Mouse (Mus musculus) forebrain, embryonic 12.5 days (tissue): ENCODE results near the gene Mapkapk3. TPM values are rescaled to one million over a fixed set of nuclear protein-coding genes. Genes with fewer than 3 reads are reported as not detected.

ENCODE experiments used
- ATAC-seq: fragments of 200-750 bp; cut with Nextera tagmentation; 2 replicates; pipeline ENCODE4 v1.8.0; 2017; ENCODE audit warnings: moderate TSS enrichment; ENCODE audit not compliant: low FRiP score
- H3K27ac ChIP-seq: fragments of 300-500 bp; sonication (generic); 2 replicates; pipeline ENCODE4 v1.5.1; 2016; ENCODE audit warnings: mild to moderate bottlenecking
- H3K27me3 ChIP-seq: fragments of 300-500 bp; sonication (generic); 2 replicates; pipeline ENCODE4 v1.6.1; 2016; ENCODE audit warnings: mild to moderate bottlenecking
- H3K36me3 ChIP-seq: fragments of 300-500 bp; sonication (generic); replicated peaks from 2 replicates; pipeline ENCODE4 v1.6.1; 2016; ENCODE audit warnings: mild to moderate bottlenecking
- H3K4me1 ChIP-seq: fragments of 300-500 bp; sonication (generic); 2 replicates; pipeline ENCODE4 v1.6.1; 2016
- H3K4me2 ChIP-seq: fragments of 300-500 bp; sonication (generic); 2 replicates; pipeline ENCODE4 v1.6.1; 2016; ENCODE audit warnings: mild to moderate bottlenecking, moderate library complexity
- H3K4me3 ChIP-seq: fragments of 300-500 bp; sonication (generic); replicated peaks from 2 replicates; pipeline ENCODE4 v1.5.1; 2016; ENCODE audit warnings: mild to moderate bottlenecking
- H3K9ac ChIP-seq: fragments of 300-500 bp; sonication (generic); 2 replicates; pipeline ENCODE4 v1.6.1; 2016; ENCODE audit warnings: mild to moderate bottlenecking
- H3K9me3 ChIP-seq: fragments of 300-500 bp; sonication (generic); 2 replicates; pipeline ENCODE4 v1.6.1; 2016
- WGBS: fragments of 180-500 bp; shearing (Covaris S2); methylation state at CpG from one replicate; pipeline ENCODE4 v1.1.7; 2016; 5-methylcytosine and 5-hydroxymethylcytosine counted together
- polyA plus RNA-seq: library from polyadenylated mRNA; unstranded; fragments of >200 nt; fragmentation: Nextera tagmentation; extraction: Ambion mirVana; gene quantifications from 2 replicates; pipeline ENCODE4 v1.2.1, GENCODE M21; 2016

Mapkapk3 gene
- polyA plus RNA-seq, 1 experiment from 2014 or later = 3.7 TPM

DNA sequence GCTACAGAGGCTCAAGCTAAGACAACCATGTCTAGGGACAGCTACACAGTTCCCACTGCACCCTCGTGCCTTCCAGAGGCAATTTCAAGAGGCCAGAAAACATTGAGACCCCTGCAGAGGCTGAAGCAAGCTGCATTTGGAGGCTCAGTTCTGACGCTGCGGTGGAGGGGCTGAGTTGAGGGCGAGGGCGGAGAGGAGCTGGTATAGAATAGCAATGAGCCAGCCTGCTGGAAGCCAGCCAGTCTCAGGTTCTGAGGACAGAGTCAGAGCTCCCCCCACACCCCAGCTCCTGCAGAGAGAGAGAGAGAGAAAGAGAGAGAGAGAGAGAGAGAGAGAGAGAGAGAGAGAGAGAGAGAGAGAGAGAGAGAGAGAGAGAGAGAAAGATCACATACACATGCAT lies 37.5 kb downstream of the Mapkapk3 start:
- 0 out of 2 replicates have a peak, but pooled peaks cover 3% of the 10 kb centered on the region for H3K27me3 ChIP-seq
- peaks cover 32% of the 10 kb centered on the region for H3K4me1 ChIP-seq
- peak; percentile 78 for ATAC-seq
- no peaks in the 10 kb centered on the region for H3K36me3 ChIP-seq
- no peaks in the 10 kb centered on the region for H3K9me3 ChIP-seq
- peak overlapping the region; percentile 74; the same call in 1 of the 2 replicates for H3K27ac ChIP-seq
- WGBS = 14% methylated on average over 5 of the region's 5 CpGs
- peak overlapping the region; percentile 38; the same call in 1 of the 2 replicates for H3K9ac ChIP-seq
- no peak overlapping the region for H3K4me3 ChIP-seq
- peak overlapping the region; percentile 32 for H3K4me2 ChIP-seq

DNA sequence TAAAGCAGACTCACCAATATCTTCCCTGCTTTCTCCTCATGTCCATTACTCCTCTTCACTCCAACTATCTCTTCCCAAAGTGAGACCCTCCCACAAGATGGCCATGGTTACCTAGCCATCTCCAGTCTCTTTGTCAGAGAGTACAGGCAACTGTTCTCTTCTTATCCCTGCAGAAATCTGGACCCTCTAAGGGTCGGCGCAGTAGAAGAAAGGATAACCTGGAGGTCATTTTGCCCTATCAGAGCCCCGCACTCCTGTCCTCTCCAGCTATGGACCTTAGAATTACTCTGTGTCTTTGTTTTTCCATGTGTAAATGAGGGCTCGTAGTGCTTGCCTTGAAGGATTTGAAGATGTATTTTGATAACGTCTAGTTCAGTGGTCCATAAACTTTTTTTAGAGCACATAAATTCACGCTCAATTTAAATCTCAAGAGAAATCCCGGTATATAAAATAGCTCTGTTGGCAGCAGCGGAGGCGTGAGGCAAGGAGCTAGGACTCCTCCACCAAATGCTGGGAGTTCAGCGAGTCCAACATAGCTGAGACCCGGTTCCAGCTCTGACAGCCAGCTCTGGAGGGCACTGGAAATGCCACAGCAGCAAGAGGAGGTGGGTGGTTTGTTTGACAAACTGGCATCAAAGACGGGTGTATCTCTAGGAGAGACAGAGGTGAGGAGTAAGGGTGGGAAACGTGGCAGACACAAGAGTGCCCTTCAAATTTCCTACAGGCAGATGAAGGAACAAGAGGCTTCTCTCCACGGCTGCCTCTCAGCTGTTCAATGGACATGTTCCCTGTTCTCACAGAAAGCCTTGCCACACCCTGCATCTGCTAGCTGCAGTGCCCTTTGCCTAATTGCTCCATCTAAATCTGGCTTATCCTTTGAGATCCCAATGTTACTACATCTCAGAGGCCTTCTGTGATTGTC lies 39.0 kb downstream of the Mapkapk3 start:
- H3K4me3 ChIP-seq = no peak overlapping the region
- H3K9me3 ChIP-seq = no peaks in the 10 kb centered on the region
- 85% methylated on average over 14 of the region's 14 CpGs for WGBS
- ATAC-seq = no peak
- no peak overlapping the region for H3K9ac ChIP-seq
- no peaks in the 10 kb centered on the region for H3K36me3 ChIP-seq
- peaks cover 25% of the 10 kb centered on the region for H3K4me1 ChIP-seq
- H3K4me2 ChIP-seq = no peak overlapping the region
- 0 out of 2 replicates have a peak, but pooled peaks cover 3% of the 10 kb centered on the region for H3K27me3 ChIP-seq
- H3K27ac ChIP-seq = no peak overlapping the region

DNA sequence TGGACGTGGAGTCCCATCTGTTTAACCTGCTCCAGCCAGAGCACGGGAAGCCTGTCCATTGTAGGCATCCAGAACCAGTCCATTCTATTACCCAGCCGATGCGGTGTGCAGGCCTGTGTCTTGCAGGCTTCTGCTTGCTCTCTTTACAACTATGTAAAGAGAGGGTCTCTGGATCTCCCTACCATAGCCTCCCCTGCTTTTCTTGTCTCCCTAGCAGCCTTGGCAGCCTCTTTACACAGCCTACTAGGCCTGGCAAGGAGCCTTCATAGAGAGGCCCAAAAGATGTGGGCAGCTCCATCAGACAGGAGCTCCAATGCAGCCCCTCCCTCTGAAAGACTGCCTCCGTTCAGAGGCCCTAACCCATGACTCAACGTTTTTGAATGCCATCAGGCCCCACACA lies 40.5 kb downstream of the Mapkapk3 start:
- WGBS = 79% methylated on average over 6 of the region's 6 CpGs
- H3K27ac ChIP-seq = no peak overlapping the region
- no peak overlapping the region for H3K9ac ChIP-seq
- no peak for ATAC-seq
- no peak overlapping the region for H3K4me3 ChIP-seq
- H3K36me3 ChIP-seq = no peaks in the 10 kb centered on the region
- no peaks in the 10 kb centered on the region for H3K9me3 ChIP-seq
- H3K4me1 ChIP-seq = peaks cover 13% of the 10 kb centered on the region
- H3K4me2 ChIP-seq = no peak overlapping the region
- H3K27me3 ChIP-seq = 0 out of 2 replicates have a peak, but pooled peaks cover 3% of the 10 kb centered on the region

DNA sequence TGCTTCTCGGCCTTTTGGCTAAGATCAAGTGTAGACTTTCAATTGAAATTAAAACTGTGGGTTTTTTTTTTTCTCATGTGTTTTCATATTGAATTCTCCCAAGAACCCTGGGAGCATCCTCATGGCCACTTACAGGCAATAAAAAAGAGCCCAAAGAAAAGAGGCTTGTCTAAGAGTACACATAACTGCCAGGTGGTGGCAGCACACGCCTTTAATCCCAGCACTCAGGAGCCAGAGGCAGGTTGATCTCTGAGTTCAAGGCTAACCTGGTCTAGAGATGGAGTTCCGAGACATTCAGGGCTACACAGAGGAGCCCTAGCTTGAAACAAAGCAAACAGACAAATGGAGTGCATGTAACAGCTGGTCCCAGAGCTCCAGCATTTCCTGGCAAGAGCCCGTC lies 43.5 kb downstream of the Mapkapk3 start:
- no peak for ATAC-seq
- no peak overlapping the region for H3K4me3 ChIP-seq
- H3K4me1 ChIP-seq = no peaks in the 10 kb centered on the region
- H3K9me3 ChIP-seq = no peaks in the 10 kb centered on the region
- 73% methylated on average over 4 of the region's 4 CpGs for WGBS
- H3K36me3 ChIP-seq = no peaks in the 10 kb centered on the region
- no peak overlapping the region for H3K9ac ChIP-seq
- H3K27ac ChIP-seq = no peak overlapping the region
- H3K27me3 ChIP-seq = 0 out of 2 replicates have a peak, but pooled peaks cover 3% of the 10 kb centered on the region
- H3K4me2 ChIP-seq = no peak overlapping the region

DNA sequence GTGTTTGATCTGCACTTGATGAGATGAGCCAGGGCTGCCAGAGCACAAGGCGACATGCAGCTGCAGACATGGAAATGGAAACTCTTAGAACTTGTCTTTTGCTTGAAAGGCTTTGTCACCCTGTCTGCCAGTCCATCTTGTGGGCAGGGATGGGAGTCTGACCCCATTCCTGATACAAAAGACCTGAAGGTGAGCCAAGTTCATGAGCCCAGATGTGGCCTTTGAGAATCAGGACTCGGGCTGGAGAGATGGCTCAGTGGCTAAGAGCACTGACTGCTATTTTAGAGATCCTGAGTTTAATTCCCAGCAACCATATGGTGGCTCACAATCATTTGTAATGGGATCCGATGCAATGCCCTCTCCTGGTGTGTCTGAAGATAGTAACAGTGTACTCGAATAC lies 44.4 kb downstream of the Mapkapk3 start:
- Histone ChIP-seq H3K9ac (no peak overlapping the region), H3K9me3 (no peaks in the 10 kb centered on the region), H3K27me3 (0 out of 2 replicates have a peak, but pooled peaks cover 3% of the 10 kb centered on the region), H3K27ac (no peak overlapping the region), H3K36me3 (no peaks in the 10 kb centered on the region), H3K4me2 (no peak overlapping the region), H3K4me3 (no peak overlapping the region), H3K4me1 (no peaks in the 10 kb centered on the region)
- 92% methylated on average over 4 of the region's 4 CpGs for WGBS
- ATAC-seq = no peak

DNA sequence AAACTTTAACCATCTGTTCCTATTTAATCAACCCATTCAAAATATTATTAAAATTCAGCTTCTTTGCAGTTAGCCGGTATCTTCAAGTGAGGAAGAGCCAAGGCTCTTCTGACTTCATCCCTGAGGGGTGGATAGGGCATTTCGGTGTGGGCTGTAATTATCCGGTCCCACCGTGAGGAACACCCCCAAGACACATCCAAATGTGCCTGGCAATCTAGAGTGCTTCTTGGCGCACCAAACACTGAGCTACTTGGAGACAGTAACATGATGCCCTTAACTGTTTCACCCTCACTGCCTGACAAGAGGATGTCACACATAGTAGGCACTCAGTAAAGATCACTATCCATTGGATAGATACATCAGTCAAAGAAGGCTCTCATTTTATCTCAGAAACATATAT lies 53.5 kb downstream of the Mapkapk3 start:
- Histone ChIP-seq H3K9ac (no peak overlapping the region), H3K27ac (no peak overlapping the region), H3K27me3 (peaks cover 67% of the 10 kb centered on the region), H3K4me2 (no peak overlapping the region), H3K4me3 (no peak overlapping the region), H3K4me1 (0 out of 2 replicates have a peak, but pooled peaks cover 5% of the 10 kb centered on the region), H3K9me3 (no peaks in the 10 kb centered on the region), H3K36me3 (no peaks in the 10 kb centered on the region)
- 81% methylated on average over 5 of the region's 5 CpGs for WGBS
- ATAC-seq = no peak

DNA sequence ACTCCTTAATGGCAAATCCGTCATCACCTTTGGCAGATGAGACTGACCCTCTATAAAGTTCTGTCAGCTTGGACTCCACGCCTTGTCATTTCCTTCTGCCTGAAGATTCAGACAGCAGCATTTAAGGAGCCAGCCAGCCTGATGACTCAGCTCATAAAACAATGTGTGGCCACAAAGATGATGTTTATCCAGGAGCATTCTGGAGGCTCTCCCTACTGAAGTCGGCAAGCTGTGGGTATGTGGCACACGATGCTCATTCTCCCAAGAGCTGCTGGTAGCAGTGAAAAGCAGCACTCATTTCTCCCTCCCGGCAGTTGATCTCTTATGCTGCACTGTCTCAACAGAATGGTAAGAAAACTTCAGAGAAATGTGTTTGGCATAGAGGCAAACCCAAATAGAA lies 54.4 kb downstream of the Mapkapk3 start:
- 73% methylated on average over 5 of the region's 5 CpGs for WGBS
- no peaks in the 10 kb centered on the region for H3K9me3 ChIP-seq
- H3K4me2 ChIP-seq = no peak overlapping the region
- no peak overlapping the region for H3K9ac ChIP-seq
- ATAC-seq = no peak
- H3K27me3 ChIP-seq = peaks cover 67% of the 10 kb centered on the region
- 0 out of 2 replicates have a peak, but pooled peaks cover 5% of the 10 kb centered on the region for H3K4me1 ChIP-seq
- no peaks in the 10 kb centered on the region for H3K36me3 ChIP-seq
- no peak overlapping the region for H3K27ac ChIP-seq
- H3K4me3 ChIP-seq = no peak overlapping the region

DNA sequence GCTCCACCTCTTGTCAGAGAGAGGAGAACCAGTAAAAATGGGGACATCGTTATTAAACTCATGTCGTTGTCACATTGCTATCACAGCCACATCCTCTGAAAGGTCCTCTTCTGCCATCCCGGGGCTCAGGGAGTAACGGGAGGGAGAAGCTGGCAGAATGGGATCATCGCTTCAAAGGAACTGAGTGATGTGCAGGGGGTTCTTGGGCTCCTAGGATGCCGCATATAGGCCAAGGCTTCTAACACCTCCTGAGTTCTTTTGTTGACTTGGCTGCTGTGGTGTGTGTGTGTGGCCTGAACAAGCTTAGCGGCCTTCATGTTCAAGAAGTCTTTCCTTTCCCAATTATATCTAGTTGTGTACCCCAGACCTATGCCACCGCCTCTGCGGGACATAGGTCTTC lies 57.5 kb downstream of the Mapkapk3 start:
- Histone ChIP-seq H3K4me1 (peaks cover 7% of the 10 kb centered on the region; the same call in 1 of the 2 replicates), H3K36me3 (no peaks in the 10 kb centered on the region), H3K27me3 (peaks cover 48% of the 10 kb centered on the region), H3K9me3 (no peaks in the 10 kb centered on the region), H3K4me3 (peak overlapping the region; percentile 93), H3K27ac (peak overlapping the region; percentile 93), H3K4me2 (peak overlapping the region; percentile 93), H3K9ac (peak overlapping the region; percentile 96)
- WGBS = 25% methylated on average over 9 of the region's 9 CpGs
- ATAC-seq = peak; percentile 24

DNA sequence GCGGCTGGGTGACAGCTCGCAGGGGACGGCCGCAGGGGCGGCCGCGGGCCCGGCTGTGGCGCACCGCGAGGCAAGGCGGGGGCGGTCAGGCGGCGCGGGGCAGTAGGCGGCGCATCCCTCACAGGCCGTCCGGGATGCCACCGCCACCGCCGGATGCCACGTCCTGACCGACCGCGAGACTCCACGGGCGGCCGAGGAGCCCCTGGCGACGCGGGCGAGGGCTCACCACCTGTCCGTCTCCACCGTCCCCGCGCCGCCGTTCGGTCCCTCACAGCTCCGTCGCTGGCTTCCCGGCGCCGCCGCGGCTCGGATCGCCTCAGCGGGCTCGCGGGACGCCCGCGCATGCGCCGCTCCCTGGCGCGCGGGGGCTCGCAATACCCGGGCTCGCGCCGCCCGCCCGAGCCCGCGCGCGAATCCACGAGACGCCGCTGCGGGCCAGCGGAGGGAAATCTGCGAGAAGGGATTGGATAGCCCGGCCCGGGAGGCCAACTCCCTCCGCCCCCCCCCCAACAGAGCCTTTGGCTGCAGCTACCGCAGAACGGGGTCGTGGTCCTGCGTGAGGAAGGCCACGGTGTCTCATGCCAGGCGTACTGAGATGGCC lies 58.0 kb downstream of the Mapkapk3 start, which contains the start of gene Dock3:
Gene Dock3, minus strand, starts transcription at position 371 of the 601 bp plus-strand sequence.
- H3K27me3 ChIP-seq = peaks cover 47% of the 10 kb centered on the region
- ATAC-seq = peak; percentile 91
- WGBS = under 1% methylated on average over 82 of the region's 87 CpGs
- H3K9ac ChIP-seq = peak within 1 kb of the TSS; percentile 96
- H3K27ac ChIP-seq = peak within 1 kb of the TSS; percentile 93
- H3K4me3 ChIP-seq = peak within 1 kb of the TSS; percentile 93
- no peaks in the 10 kb centered on the region for H3K9me3 ChIP-seq
- peaks cover 7% of the 10 kb centered on the region; the same call in 1 of the 2 replicates for H3K4me1 ChIP-seq
- peak within 1 kb of the TSS; percentile 93 for H3K4me2 ChIP-seq
- H3K36me3 ChIP-seq = no peaks in the 10 kb centered on the region

DNA sequence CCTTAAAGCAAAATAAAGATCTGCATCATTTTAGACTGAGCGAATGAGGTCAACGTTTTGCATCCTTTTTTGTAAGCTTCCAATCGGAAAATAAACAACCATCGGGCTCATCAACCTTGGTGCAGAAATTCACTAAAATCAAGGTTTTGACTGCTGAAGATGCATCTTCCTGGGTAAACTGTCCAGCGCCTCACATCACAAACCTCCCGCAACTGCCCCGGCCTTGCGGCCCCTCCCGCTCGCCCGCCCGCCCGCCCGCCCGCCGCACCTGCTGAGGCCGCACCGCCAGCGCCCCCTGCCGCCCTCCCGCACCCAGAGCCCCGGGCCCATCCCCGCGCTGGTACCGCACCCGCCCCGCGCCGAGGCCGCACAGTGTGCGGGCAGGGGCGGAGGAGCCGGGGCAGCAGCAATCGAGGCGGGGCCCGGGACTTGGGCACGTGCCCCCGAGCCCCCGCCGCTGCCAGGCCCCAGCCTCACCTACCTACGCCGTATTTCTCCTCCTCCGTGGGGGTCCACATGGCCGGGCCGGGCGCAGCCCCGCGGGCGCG lies 58.6 kb downstream of the Mapkapk3 start:
- peaks cover 7% of the 10 kb centered on the region; the same call in 1 of the 2 replicates for H3K4me1 ChIP-seq
- H3K36me3 ChIP-seq = no peaks in the 10 kb centered on the region
- under 1% methylated on average over 40 of the region's 50 CpGs for WGBS
- H3K4me3 ChIP-seq = peak overlapping the region; percentile 93
- H3K9me3 ChIP-seq = no peaks in the 10 kb centered on the region
- H3K9ac ChIP-seq = peak overlapping the region; percentile 96
- ATAC-seq = peak; percentile 87
- peak overlapping the region; percentile 93 for H3K4me2 ChIP-seq
- H3K27me3 ChIP-seq = peaks cover 45% of the 10 kb centered on the region
- peak overlapping the region; percentile 93 for H3K27ac ChIP-seq

DNA sequence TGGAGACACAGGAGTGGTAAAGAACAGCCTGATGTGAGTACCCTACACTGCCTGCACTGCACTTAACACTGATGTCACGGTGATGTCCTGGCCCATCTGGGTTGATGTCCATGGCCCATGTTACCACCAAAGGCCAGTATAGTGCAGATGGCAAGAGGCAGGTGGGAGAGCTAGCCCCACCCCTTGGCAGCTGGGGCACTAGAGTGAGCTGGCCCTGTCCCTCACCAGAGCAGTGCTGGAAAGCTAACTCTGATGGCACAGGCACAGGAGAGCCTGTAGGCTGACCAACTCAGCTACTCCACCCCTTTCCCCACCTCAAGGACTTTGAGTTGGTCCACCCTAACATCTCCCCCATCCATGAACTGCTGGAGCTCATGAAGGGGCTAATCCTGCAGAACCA lies 65.1 kb downstream of the Mapkapk3 start:
- ATAC-seq = no peak
- no peaks in the 10 kb centered on the region for H3K4me1 ChIP-seq
- H3K27me3 ChIP-seq = no peaks in the 10 kb centered on the region
- H3K27ac ChIP-seq = no peak overlapping the region
- no peak overlapping the region for H3K9ac ChIP-seq
- 87% methylated on average over 1 of the region's 1 CpGs for WGBS
- H3K9me3 ChIP-seq = no peaks in the 10 kb centered on the region
- no peak overlapping the region for H3K4me3 ChIP-seq
- no peaks in the 10 kb centered on the region for H3K36me3 ChIP-seq
- no peak overlapping the region for H3K4me2 ChIP-seq
